Mouse (Mus musculus) cerebellum, adult 9-10 months (tissue): Measurements from ENCODE around the gene Plxna4.
A peak's percentile ranks its signal among the peaks of the same experiment; 100 is the strongest.

Experiments
- DNase-seq: peaks from one replicate; pipeline ENCODE4 v3.0.0; 2022

Plxna4 gene

DNA sequence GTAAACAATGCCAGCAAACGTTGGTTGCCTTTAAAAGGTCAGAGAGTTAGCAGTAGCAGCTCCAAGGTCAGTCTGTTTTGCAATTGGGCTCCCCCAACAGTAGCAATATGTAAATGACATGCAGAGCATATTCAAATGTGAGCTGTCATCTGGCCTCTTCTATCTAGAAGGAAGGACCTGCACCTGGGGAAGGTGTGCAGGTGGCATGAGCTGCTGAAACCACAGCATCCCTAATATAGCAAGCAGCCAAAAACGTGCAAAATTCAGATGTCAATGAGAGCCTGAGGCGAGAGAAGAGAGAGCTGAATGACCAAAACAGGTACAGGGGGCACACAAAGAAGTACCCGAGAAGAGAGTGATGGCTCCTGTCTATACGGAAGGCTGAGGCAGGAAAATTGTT is 118.8 kb downstream of the Plxna4 start:
- no peak for DNase-seq

- DNase-seq, result no peak
Observed at GRCm38 (mm10) chr6:32465129-32465528, 122.9 kb downstream of the Plxna4 start.

GRCm38 (mm10) chr6:32464637-32465036 is 123.4 kb downstream of the Plxna4 start:
- no peak for DNase-seq

DNA sequence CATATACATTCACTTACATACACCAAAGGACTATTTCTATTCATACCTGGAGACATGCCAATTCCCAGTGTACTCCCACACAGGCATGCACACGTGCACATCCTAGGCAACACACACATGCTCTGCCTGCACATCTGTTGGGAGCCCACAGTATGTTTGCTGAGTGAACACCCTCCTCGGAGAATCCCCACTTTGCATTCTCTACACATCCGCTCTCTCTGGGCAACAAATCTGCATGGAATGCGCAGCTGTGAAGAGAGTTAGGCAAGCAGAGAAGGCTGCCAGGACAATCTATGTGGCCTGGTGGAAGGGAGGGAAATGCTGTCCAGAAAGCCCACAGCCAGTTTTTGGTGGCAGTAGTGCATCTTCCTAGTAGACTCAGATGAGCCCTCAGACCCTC is 123.9 kb downstream of the Plxna4 start:
- no peak for DNase-seq

DNA sequence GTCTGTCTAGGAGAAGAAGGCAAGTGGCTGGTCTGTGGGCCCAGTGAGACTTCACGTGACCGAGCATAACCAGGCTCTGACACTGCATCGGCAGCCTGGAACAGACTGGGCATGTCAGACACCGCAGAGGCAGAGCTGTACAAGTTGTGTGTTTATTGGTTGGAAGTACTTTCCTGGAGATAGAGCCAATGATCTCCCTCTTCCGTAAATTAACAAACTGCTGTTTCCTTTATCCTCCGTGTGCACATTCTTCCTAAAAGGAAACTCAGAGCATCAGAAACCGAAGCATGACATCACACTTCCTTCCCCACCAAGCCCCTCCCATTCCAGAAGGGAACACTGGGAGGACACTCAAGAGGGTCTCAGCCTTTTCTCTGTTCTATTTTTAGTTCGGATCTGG is 127.6 kb downstream of the Plxna4 start:
- DNase-seq, result no peak

DNA sequence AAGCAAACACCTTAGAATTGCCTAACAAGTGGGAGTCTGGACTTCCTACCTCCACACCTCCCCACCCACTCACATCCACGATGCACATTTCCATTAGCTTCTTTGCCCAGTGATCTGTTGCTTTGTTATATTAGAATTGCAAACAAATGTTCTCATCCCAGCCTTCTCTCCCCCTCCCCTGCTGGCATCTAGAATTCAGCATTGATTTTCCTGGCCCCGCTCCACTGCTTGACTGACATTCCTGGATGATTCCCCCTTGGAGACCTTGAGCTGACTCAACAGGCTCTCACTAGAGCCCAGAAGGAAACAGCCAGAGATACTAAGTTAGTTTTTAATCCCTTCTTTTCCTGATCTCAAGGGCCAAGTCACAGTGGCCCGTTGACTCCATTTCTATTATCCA is 131.4 kb downstream of the Plxna4 start:
- no peak for DNase-seq

GRCm38 (mm10) chr6:32451851-32452250 is 136.1 kb downstream of the Plxna4 start:
- no peak for DNase-seq

- no peak for DNase-seq
Observed at GRCm38 (mm10) chr6:32449237-32449963, 138.6 kb downstream of the Plxna4 start.

DNA sequence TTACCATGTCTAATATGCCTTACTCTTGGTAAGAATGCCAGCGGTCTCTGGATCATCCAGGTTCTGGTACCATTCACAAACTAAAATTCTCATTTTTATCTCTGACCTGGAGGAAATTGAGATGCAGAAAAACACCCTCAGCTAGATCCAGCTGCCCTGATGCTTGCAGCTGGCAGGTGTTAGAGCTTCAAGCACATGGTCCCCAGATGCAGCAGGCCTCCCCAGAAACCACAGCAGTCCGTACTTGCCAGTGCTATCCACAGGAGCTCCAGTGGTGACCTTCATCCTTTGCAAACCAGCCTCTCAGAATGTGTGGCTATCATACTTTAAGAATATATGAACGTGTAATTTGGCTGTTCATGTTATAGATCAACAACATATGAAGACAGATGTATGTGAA is 139.2 kb downstream of the Plxna4 start:
- no peak for DNase-seq

DNA sequence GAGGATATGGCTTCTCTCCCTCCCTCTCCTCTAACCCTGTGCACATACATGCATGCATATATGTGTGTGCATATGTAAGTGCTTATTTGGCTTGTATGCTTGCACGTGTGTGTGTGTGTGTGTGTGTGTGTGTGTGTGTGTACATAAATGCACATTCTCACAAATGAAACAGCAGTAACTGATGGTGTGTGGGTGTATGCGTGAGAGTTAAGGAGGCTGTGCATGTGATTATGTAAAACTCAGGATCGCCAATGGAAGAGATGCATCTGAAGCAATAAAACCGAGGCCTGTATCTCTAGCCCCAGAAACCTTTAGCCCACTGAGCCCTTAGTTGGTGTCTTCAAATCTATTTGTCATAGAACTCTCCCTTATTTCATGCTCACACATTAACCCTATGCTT is 141.7 kb downstream of the Plxna4 start:
- no peak for DNase-seq

GRCm38 (mm10) chr6:32445246-32445645 is 142.7 kb downstream of the Plxna4 start:
- no peak for DNase-seq

- DNase-seq, result no peak
Observed at GRCm38 (mm10) chr6:32444393-32444792, 143.6 kb downstream of the Plxna4 start.

GRCm38 (mm10) chr6:32443679-32444078 is 144.3 kb downstream of the Plxna4 start:
- DNase-seq, result no peak

- DNase-seq, result no peak
Observed at GRCm38 (mm10) chr6:32439434-32439833, 148.6 kb downstream of the Plxna4 start.

GRCm38 (mm10) chr6:32437219-32437618 is 150.8 kb downstream of the Plxna4 start:
- no peak for DNase-seq

- DNase-seq, result no peak
Observed at GRCm38 (mm10) chr6:32423124-32423523, 164.9 kb downstream of the Plxna4 start.

GRCm38 (mm10) chr6:32420610-32421009 is 167.4 kb downstream of the Plxna4 start:
- no peak for DNase-seq

- no peak for DNase-seq
Observed at GRCm38 (mm10) chr6:32417351-32417750, 170.6 kb downstream of the Plxna4 start.

DNA sequence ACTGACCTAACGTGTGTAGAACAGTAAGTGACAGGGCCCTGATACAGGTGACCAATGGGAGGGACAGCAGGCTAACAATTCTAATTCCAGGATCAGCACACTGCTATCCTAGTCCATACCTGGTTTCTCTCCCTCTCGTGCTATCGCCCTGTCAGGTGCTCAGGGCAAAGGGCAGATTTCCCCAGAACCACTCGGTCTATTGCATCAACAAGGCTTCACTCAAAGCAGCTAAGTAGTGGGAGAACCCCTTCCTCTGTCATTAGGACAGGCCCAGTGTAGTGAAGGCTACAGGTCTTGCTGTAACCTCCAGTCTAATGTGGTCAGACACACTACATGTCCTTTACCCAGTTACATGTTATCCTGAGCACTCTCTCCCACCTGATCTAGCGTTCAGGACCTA is 176.7 kb downstream of the Plxna4 start:
- no peak for DNase-seq

DNA sequence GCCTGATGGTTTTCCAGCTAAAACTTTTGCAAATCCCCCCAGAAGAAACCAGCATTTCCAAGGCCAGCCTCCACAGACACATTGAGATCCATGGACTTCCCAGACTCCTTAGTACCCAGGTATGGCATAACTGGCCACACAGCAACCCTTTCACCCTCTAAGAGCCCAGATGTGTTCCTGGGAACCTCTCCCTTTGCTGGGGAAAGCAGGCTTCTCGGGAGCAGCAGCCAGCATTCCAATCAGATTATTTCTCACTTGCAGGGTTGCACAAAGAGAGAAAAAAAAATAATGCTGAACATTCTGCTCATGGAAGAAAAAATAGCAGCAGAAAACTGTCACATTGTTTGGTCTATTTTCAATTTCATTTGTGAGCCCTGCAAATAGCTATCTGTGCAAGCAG is 178.4 kb downstream of the Plxna4 start:
- no peak for DNase-seq

DNA sequence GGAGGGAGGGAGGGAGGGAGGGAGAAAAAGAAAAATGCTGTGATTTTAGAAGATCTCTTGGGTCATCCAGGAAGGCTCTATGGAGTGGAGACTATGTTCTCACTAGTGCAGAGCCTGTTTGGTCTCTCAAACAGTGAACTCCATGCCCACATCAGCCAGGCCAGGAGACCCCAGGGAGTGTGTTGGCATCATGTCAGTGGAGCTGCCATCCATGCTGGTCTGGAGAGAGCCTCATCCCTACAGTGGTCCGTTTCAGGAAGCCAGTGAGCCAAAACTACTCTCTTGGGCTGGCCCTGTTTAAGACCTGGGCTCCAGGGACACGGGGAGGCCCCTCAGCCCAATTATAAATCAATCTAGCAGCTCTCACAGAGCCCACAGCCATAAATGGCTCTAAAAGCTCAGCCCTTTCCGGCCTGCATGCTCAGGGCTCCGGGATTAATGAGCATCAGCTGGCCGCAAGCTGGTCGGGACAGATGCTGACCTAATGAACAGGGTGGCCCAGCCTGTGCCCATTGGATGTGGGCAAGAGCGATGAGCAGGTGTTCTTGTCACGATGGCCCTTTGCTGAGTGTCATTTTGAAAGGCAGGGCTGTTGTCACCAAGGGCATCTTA is 180.3 kb downstream of the Plxna4 start:
- no peak for DNase-seq

DNA sequence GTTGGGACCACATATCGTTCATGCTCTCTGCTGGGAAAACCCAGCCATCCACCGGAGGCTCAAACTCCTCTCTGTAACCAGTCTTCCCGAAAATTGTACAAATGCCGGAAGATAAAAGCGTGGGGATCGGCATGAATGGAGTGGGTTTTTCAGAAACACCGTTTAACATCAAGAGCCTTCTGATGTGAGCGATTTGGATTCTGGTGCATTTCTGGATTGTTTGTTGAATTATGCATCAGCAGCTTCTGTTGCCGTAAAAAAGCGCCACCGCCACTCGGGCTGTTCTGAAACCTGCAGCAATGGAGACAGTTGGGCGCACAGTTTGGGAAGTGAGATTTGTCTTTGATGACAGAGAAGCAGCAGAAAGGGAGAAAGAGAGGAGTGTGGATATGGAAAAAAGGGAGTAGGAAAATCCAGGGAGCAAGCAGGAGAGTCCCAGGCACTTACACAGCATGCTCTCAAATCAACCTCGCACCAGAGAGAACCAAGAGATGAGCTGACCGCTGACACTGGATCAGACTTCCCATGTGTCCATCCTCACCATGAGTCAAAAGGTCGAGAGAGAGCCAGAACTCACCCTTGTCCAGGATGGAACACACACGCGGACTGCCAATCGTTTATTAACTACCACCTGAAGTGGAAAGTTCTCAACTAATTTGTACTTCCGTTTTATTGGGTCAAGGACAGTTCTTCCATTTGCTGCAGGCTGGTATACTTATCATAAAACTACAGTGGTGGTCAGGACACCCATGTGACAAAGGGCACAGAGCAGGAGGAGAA is 181.5 kb downstream of the Plxna4 start:
- DNase-seq, result no peak

GRCm38 (mm10) chr6:32402560-32403235 is 185.3 kb downstream of the Plxna4 start:
- DNase-seq, result peak; percentile 65
